ENCODE assay signal across 26 mouse cellular contexts in genomic region chr7:81595056-81595455, GRCm38 (mm10). TPM values are rescaled to one million over a fixed set of nuclear protein-coding genes. Genes with fewer than 3 reads are reported as not detected.
"Had no signal": no experiment of that assay in that cellular context is flagged by ENCODE, and none has a peak within 500 bp of the region (broad histone marks: within the 10 kb centered on the region; RNA-seq: fewer than 3 reads in every experiment).

No protein-coding gene starts in this region.

- H3K4me2 ChIP-seq: heart, embryonic 11.5 days; hindbrain, embryonic 12.5 days; hindbrain, embryonic 14.5 days; intestine, embryonic 15.5 days; limb, embryonic 12.5 days; liver, embryonic 12.5 days had no signal

- H3K4me1 ChIP-seq: hindbrain, embryonic 12.5 days; limb, embryonic 10.5 days had no signal

- ATAC-seq: hindbrain, embryonic 16.5 days; inflammation-experienced regulatory T-cells, adult 6 months; intestine, embryonic 15.5 days; intestine, postnatal 0 days; liver, embryonic 12.5 days had no signal

- H3K9ac ChIP-seq: hindbrain, embryonic 12.5 days; hindbrain, embryonic 14.5 days; intestine, embryonic 15.5 days; limb, embryonic 12.5 days; liver, embryonic 12.5 days; liver, embryonic 14.5 days had no signal

- H3K9me3 ChIP-seq: hindbrain, embryonic 10.5 days; hindbrain, embryonic 12.5 days; intestine, embryonic 15.5 days; limb, embryonic 10.5 days; limb, embryonic 12.5 days; liver, embryonic 12.5 days had no signal

- DNase-seq: gastrocnemius, adult 2 months; gastrocnemius, postnatal 10 days; gastrocnemius, postnatal 25 days; heart, postnatal 10 days; heart, postnatal 36 days; kidney, adult 18-20 months; kidney, adult 8-10 months; kidney, postnatal 25 days; kidney, postnatal 4 days had no signal

- H3K27ac ChIP-seq: gastrocnemius, adult 2 months; heart, adult 2 months; hindbrain, embryonic 10.5 days; hindbrain, embryonic 12.5 days; hindbrain, embryonic 14.5 days; intestine, embryonic 15.5 days; kidney, postnatal 0 days; layer of hippocampus, adult 2 months; left cerebral cortex, adult 2 months; limb, embryonic 10.5 days; limb, embryonic 12.5 days; liver, embryonic 12.5 days; liver, embryonic 14.5 days had no signal

- H3K27me3 ChIP-seq: hindbrain, embryonic 12.5 days; intestine, embryonic 15.5 days; limb, embryonic 12.5 days; liver, embryonic 12.5 days had no signal

- H3K4me3 ChIP-seq: gastrocnemius, adult 2 months; heart, adult 2 months; hindbrain, embryonic 10.5 days; hindbrain, embryonic 12.5 days; intestine, embryonic 15.5 days; layer of hippocampus, adult 2 months; left cerebral cortex, adult 2 months; limb, embryonic 10.5 days; limb, embryonic 12.5 days; liver, embryonic 12.5 days had no signal

RNA-seq across cellular contexts. Expression of gene Fsd2, which starts 28.3 kb away (rescaled TPM):
- polyA plus RNA-seq: kidney, embryonic 14.5 days had no signal
